Mouse (Mus musculus): Measurements from ENCODE around the gene Magea6. TPM values are rescaled to one million over a fixed set of nuclear protein-coding genes. Genes with fewer than 3 reads are reported as not detected.
"Not testable (repeated sequence)": the region's sequence is repeated elsewhere in the genome, so short reads cannot be mapped to it uniquely, and the experiment has no call there.

Gene Magea6
- not detected for total RNA-seq (2021)

- DNase-seq; intact Hi-C loops (cut with DNase I): not testable (repeated sequence)
Measured at GRCm38 (mm10) chrX:154935887-154936286, at the start of gene Magea6. Gene Magea6 (minus strand): TSS chrX:154935987.

- not testable (repeated sequence) for DNase-seq
Measured at GRCm38 (mm10) chrX:154949405-154949804, 13.6 kb upstream of the Magea6 start, which contains the start of gene Magea3. Gene Magea3 (minus strand): TSS chrX:154949505.

GRCm38 (mm10) chrX:154890167-154890566 is 45.6 kb downstream of the Magea6 start, which contains the start of gene Cldn34b1:
Gene Cldn34b1 (minus strand): TSS chrX:154890267.
- DNase-seq; intact Hi-C loops (cut with DNase I): not testable (repeated sequence)

More at GRCm38 (mm10) chrX:154949405-154949804, 13.6 kb upstream of the Magea6 start, which contains the start of gene Magea3:
- intact Hi-C loops (cut with DNase I) = not testable (repeated sequence)

Other genes with a start within 250 kb of the Magea6 start
- gene Cldn34b1, start 45.7 kb downstream of the Magea6 start, total RNA-seq (2021) = not detected
- not detected for gene Magea3, start 13.5 kb upstream of the Magea6 start, total RNA-seq (2021)
- not detected for gene Magea8, start 59.9 kb upstream of the Magea6 start, total RNA-seq (2021)
- gene Magea5, start 127.2 kb upstream of the Magea6 start, total RNA-seq (2021) = not detected
- not detected for gene Magea1, start 153.8 kb upstream of the Magea6 start, total RNA-seq (2021)
- not detected for gene Magea2, start 157.7 kb upstream of the Magea6 start, total RNA-seq (2021)
- not detected for gene Cldn34b2, start 192.4 kb upstream of the Magea6 start, total RNA-seq (2021)